Mouse (Mus musculus) kidney, postnatal 0 days (tissue): ENCODE data around the gene Pcdh9. TPM values are rescaled to one million over a fixed set of nuclear protein-coding genes. Genes with fewer than 3 reads are reported as not detected.

ENCODE experiments used
- ATAC-seq: fragments of 200-750 bp; cut with Nextera tagmentation; replicated peaks from 2 replicates; pipeline ENCODE4 v1.8.0; 2017; ENCODE audit warnings: low read depth, moderate number of reproducible peaks, moderate TSS enrichment, moderate library complexity; ENCODE audit not compliant: low FRiP score
- DNase-seq: peaks from one replicate; pipeline ENCODE4 v3.0.0-alpha.2; 2016; ENCODE audit warnings: low spot score
- H3K27ac ChIP-seq: fragments of 300-500 bp; sonication (generic); 2 replicates; pipeline ENCODE4 v1.5.1; 2014; ENCODE audit warnings: mild to moderate bottlenecking
- H3K27me3 ChIP-seq: fragments of 300-500 bp; sonication (generic); 2 replicates; pipeline ENCODE4 v1.6.1; 2014; ENCODE audit warnings: low read length, mixed read lengths; ENCODE audit not compliant: insufficient read depth
- H3K36me3 ChIP-seq: fragments of 300-500 bp; sonication (generic); 2 replicates; pipeline ENCODE4 v1.6.1; 2014; ENCODE audit warnings: low read length, mixed read lengths; ENCODE audit not compliant: insufficient read depth
- H3K4me1 ChIP-seq: fragments of 300-500 bp; sonication (generic); replicated peaks from 2 replicates; pipeline ENCODE4 v1.6.1; 2014; ENCODE audit warnings: antibody characterized with exemption, low read length, mixed read lengths; ENCODE audit not compliant: insufficient read depth
- H3K4me2 ChIP-seq: fragments of 300-500 bp; sonication (generic); 2 replicates; pipeline ENCODE4 v1.6.1; 2014; ENCODE audit warnings: mild to moderate bottlenecking, low read length, moderate library complexity, mixed read lengths
- H3K4me3 ChIP-seq: fragments of 300-500 bp; sonication (generic); replicated peaks from 2 replicates; pipeline ENCODE4 v1.5.1; 2014; ENCODE audit warnings: low read depth, low read length
- H3K9ac ChIP-seq: fragments of 300-500 bp; sonication (generic); 2 replicates; pipeline ENCODE4 v1.6.1; 2014; ENCODE audit warnings: low read depth, low read length
- H3K9me3 ChIP-seq: fragments of 300-500 bp; sonication (generic); replicated peaks from 2 replicates; pipeline ENCODE4 v1.6.1; 2016; ENCODE audit warnings: low read length, inconsistent platforms, mixed read lengths
- CTCF ChIP-seq: IDR thresholded peaks from 2 replicates; pipeline ENCODE4 v1.5.1; 2016; ENCODE audit warnings: antibody characterized with exemption, low read depth, mild to moderate bottlenecking, moderate library complexity
- WGBS: fragments of 180-500 bp; shearing (Covaris S2); extraction: QIAGEN DNeasy Blood & Tissue Kit; methylation state at CpG from one replicate; pipeline ENCODE4 v1.1.7; 2014; 5-methylcytosine and 5-hydroxymethylcytosine counted together
- polyA plus RNA-seq: library from polyadenylated mRNA; unstranded; fragments of >200 nt; fragmentation: Nextera tagmentation; extraction: Ambion mirVana; gene quantifications from 2 replicates; pipeline ENCODE4 v1.2.1, GENCODE M21; 2015

The Pcdh9 gene
- polyA plus RNA-seq, 1 experiment from 2014 or later: 8.8 TPM

DNA sequence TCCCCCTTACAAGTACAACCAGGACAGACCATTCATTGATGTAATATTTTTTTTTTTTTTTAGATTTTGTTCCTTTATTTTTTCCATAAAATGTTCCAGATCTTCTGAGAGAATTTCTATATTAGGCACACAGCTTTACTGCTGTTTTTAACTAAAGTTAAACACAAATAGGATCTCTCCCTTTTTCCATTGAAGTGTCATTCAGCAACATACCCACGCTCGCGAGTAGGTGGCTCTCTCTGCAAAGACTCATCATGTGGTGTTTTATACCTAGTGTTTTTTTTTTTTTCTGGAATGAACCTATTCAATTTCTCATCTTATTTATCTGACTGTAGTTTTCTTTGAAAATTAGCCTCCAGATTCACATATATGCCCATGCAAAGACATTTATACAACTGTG lies 282.9 kb downstream of the Pcdh9 start:
- Histone ChIP-seq H3K36me3 (no peaks in the 10 kb centered on the region), H3K4me2 (no peak overlapping the region), H3K4me3 (no peak overlapping the region), H3K4me1 (no peaks in the 10 kb centered on the region), H3K27me3 (no peaks in the 10 kb centered on the region), H3K9me3 (no peaks in the 10 kb centered on the region), H3K9ac (no peak overlapping the region), H3K27ac (no peak overlapping the region)
- TF ChIP-seq CTCF: no peak
- WGBS: 92% methylated on average over 3 of the region's 3 CpGs
- no peak for DNase-seq
- ATAC-seq: no peak

DNA sequence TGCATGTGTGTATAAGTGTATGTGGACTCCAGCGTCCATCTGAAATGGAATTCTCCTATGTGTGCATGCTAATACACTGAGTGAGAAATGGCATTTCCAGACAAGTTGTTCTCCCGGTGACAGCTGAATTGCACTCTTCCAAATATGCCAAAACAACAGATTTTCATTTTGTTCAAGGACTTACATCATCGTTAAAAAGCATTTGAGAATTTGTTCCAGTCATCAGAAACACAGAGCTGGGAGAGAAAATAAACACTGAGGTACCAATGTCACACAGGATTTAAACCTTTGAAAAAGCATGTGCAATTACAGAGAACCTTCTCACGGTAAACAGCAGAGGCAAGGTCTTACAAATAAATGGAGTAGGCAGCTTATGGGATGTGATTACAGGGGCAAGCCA lies 290.5 kb downstream of the Pcdh9 start:
- WGBS: 80% methylated on average over 4 of the region's 4 CpGs
- H3K27ac ChIP-seq: no peak overlapping the region
- H3K4me2 ChIP-seq: no peak overlapping the region
- ATAC-seq (no peak), DNase-seq (no peak)
- no peak overlapping the region for H3K9ac ChIP-seq
- no peak overlapping the region for H3K4me3 ChIP-seq
- no peak for TF ChIP-seq CTCF
- no peaks in the 10 kb centered on the region for H3K36me3 ChIP-seq
- no peaks in the 10 kb centered on the region for H3K27me3 ChIP-seq
- no peaks in the 10 kb centered on the region for H3K4me1 ChIP-seq
- H3K9me3 ChIP-seq: no peaks in the 10 kb centered on the region

DNA sequence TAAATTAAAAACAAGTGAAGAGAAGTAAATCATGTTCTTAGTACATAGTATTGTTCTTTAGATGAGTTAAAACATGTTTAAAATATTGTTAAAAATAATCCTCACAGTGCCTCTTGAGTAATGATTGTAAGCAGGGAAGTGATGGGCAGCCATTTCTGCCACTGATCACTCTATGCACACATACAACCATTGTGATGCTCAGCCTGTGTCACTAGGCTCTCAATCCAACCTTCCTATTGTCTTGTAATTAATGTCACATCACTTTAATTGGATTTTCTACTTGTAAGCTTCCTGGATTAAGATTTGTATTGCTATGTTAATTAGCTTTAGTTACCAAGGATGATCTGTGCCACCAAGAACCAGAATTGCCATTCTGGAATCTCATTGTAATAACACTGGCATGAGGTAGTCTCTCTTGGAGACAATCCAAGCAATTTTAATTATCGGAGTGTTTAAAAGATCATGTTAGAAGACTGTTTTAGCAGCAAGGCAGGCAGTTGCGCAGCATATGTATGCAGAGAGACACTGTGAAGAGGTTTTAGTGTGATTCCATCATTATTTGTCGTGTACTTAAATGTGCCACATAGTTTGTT lies 305.0 kb downstream of the Pcdh9 start:
- DNase-seq (no peak), ATAC-seq (no peak)
- 72% methylated on average over 3 of the region's 3 CpGs for WGBS
- Histone ChIP-seq H3K4me1 (no peaks in the 10 kb centered on the region), H3K4me3 (no peak overlapping the region), H3K27ac (no peak overlapping the region), H3K27me3 (no peaks in the 10 kb centered on the region), H3K9ac (no peak overlapping the region), H3K4me2 (no peak overlapping the region), H3K9me3 (no peaks in the 10 kb centered on the region), H3K36me3 (no peaks in the 10 kb centered on the region)
- TF ChIP-seq CTCF: no peak

GRCm38 (mm10) chr14:93564361-93564760 lies 326.1 kb downstream of the Pcdh9 start:
- H3K4me1 ChIP-seq: no peaks in the 10 kb centered on the region
- DNase-seq (no peak), ATAC-seq (no peak)
- H3K9me3 ChIP-seq: no peaks in the 10 kb centered on the region
- no peak overlapping the region for H3K4me2 ChIP-seq
- no peak overlapping the region for H3K27ac ChIP-seq
- H3K4me3 ChIP-seq: no peak overlapping the region
- no peak for TF ChIP-seq CTCF
- no peaks in the 10 kb centered on the region for H3K36me3 ChIP-seq
- H3K27me3 ChIP-seq: no peaks in the 10 kb centered on the region
- H3K9ac ChIP-seq: no peak overlapping the region
- 67% methylated on average over 2 of the region's 2 CpGs for WGBS

GRCm38 (mm10) chr14:93561577-93561976 lies 328.9 kb downstream of the Pcdh9 start:
- DNase-seq (no peak), ATAC-seq (no peak)
- Histone ChIP-seq H3K4me2 (no peak overlapping the region), H3K4me1 (no peaks in the 10 kb centered on the region), H3K27me3 (no peaks in the 10 kb centered on the region), H3K27ac (no peak overlapping the region), H3K4me3 (no peak overlapping the region), H3K36me3 (no peaks in the 10 kb centered on the region), H3K9ac (no peak overlapping the region), H3K9me3 (no peaks in the 10 kb centered on the region)
- 88% methylated on average over 1 of the region's 1 CpGs for WGBS
- TF ChIP-seq CTCF: no peak

- Histone ChIP-seq H3K27ac (no peak overlapping the region), H3K27me3 (no peaks in the 10 kb centered on the region), H3K4me1 (no peaks in the 10 kb centered on the region), H3K4me2 (no peak overlapping the region), H3K9ac (no peak overlapping the region), H3K4me3 (no peak overlapping the region), H3K9me3 (no peaks in the 10 kb centered on the region), H3K36me3 (no peaks in the 10 kb centered on the region)
- WGBS: 83% methylated on average over 3 of the region's 3 CpGs
- no peak for DNase-seq
- no peak for TF ChIP-seq CTCF
- ATAC-seq: no peak
Measured at GRCm38 (mm10) chr14:93553771-93554170, 336.7 kb downstream of the Pcdh9 start.

DNA sequence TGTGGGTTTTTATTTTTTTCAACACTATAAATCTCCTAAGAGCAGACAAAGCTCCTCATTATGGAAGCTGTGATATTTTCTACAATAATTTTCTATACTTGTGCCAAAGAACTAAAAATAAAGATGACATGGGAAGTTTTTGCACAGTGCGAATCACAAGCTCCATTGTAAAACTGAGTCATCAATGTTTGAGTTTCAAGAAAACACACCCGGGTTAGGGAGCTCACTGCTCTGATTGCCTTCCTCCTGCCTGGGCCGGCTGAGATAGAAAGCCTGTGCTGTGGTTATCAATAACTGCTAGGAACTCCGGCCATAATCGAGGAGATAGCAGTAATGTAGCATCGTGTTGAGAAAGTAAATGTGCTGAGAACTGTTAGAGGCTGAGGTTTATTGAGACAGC lies 344.9 kb downstream of the Pcdh9 start:
- Histone ChIP-seq H3K9ac (no peak overlapping the region), H3K36me3 (no peaks in the 10 kb centered on the region), H3K4me2 (no peak overlapping the region), H3K9me3 (no peaks in the 10 kb centered on the region), H3K4me1 (no peaks in the 10 kb centered on the region), H3K27ac (no peak overlapping the region), H3K27me3 (no peaks in the 10 kb centered on the region), H3K4me3 (no peak overlapping the region)
- no peak for DNase-seq
- 82% methylated on average over 6 of the region's 6 CpGs for WGBS
- no peak for ATAC-seq
- no peak for TF ChIP-seq CTCF
